Mouse (Mus musculus): ENCODE measurements at regions not wholly inside any gene's neighbourhood (a gene's known extent, or its start where the extent isn't known, plus 50 kb on each side); places are given as distances from the start of the nearest gene placed in this dataset.

DNA sequence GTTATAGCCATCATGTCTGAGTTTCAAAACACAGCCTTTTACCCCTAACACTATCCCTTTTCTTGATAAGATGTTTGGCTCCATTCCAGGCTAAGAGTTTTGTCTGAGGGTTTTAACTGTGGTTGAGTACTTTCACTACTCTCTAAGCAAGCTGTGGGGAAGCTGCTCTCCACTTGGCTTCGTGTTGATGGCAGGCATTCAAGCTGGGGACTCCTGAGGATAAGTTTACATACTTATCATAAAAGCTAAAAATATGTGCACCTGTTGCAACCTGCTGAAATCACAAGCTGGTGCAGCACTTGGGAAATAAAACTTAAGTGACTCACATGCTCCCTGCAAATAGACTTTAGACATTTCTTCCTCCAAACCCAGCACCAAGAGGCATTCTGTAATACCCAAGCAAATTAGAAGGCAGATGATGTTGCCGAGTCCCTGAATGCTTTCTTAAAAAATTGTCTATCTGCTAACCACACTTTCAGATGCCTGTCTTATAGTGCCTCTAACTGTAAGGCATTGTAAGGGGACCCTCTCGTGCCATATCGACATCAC, 169.3 kb downstream of the Lnpk start:
- no peak overlapping the region for H3K9ac ChIP-seq
- no peak overlapping the region for H3K27ac ChIP-seq
- no peak overlapping the region for H3K4me2 ChIP-seq
- no peaks in the 10 kb centered on the region for H3K9me3 ChIP-seq
- no peaks in the 10 kb centered on the region for H3K4me1 ChIP-seq
- no peaks in the 10 kb centered on the region for H3K36me3 ChIP-seq (replicated peaks)
- no peak overlapping the region for H3K4me3 ChIP-seq
- H3K27me3 ChIP-seq (replicated peaks) = no peaks in the 10 kb centered on the region
- no peak for ATAC-seq (replicated peaks)
- 72% methylated on average over 4 of the region's 4 CpGs for WGBS

DNA sequence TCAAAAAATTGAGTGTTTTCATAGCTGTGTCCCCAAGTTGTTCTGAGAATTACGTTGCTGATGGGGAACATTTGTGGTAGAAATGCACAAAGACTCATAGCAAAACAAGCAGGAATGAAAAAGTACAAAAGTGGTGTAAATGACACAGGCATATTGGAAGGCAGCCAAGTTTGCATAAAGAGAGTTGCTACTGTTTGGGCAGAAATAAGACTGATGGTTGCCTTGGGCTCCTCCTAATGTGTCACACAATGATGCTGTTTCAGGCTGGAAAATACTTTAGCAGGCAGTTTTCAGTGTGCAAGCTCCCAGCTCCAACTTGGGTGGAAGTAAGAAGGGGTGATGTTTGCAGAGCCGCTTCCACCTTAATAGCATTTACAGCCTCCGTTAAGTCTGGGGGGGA, 174.7 kb downstream of the Lnpk start:
- no peaks in the 10 kb centered on the region for H3K27me3 ChIP-seq (replicated peaks)
- H3K27ac ChIP-seq = no peak overlapping the region
- H3K9me3 ChIP-seq = no peaks in the 10 kb centered on the region
- H3K4me1 ChIP-seq = no peaks in the 10 kb centered on the region
- H3K4me3 ChIP-seq = no peak overlapping the region
- 41% methylated on average over 3 of the region's 3 CpGs for WGBS
- no peak overlapping the region for H3K4me2 ChIP-seq
- no peaks in the 10 kb centered on the region for H3K36me3 ChIP-seq (replicated peaks)
- H3K9ac ChIP-seq = no peak overlapping the region
- no peak for ATAC-seq (replicated peaks)

DNA sequence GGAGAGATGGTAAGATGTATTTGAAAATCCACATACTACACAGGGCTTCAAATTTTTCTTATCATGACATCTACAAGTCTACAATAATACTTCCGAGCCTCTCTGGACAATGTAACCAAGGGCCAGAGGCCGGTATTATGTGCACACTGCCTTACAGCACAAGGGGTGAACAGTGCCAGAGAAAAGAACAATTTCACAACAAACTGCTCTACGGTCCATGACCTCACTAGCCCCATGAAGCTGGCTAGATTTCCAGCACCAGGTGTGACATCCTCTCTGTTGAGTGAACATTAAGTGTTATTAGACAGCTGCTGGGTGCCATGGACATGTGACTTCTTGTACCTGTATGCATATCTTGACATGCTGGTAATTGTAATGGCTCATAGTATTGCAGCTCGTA, 188.2 kb downstream of the Lnpk start:
- Histone ChIP-seq H3K4me1 (no peaks in the 10 kb centered on the region), H3K4me2 (no peak overlapping the region), H3K9me3 (no peaks in the 10 kb centered on the region), H3K9ac (no peak overlapping the region), H3K4me3 (no peak overlapping the region), H3K27me3 (replicated peaks) (no peaks in the 10 kb centered on the region), H3K36me3 (replicated peaks) (no peaks in the 10 kb centered on the region), H3K27ac (no peak overlapping the region)
- ATAC-seq (replicated peaks) = no peak
- 94% methylated on average over 4 of the region's 4 CpGs for WGBS

DNA sequence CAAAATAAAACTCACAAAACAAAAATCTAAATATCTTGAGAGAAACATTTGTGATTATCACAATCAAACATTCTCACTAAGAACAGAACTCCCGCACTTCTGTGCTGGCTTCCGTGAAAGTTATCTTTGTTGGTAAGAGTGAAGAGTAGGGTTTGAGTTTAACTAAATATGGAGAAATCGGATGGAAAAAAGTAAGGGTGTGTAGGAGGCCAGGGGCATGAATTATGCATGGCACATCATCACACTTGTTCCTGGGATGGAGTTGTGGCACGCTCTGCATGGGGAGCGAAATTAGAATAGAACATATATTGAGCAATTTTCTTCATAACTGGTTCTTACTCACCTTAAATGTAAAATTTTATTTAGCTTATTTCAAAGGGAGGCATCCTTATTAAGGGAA, 191.2 kb downstream of the Lnpk start:
- Histone ChIP-seq H3K4me2 (no peak overlapping the region), H3K27ac (no peak overlapping the region), H3K4me1 (no peaks in the 10 kb centered on the region), H3K36me3 (replicated peaks) (no peaks in the 10 kb centered on the region), H3K4me3 (no peak overlapping the region), H3K9me3 (no peaks in the 10 kb centered on the region), H3K9ac (no peak overlapping the region), H3K27me3 (replicated peaks) (no peaks in the 10 kb centered on the region)
- no peak for ATAC-seq (replicated peaks)
- 76% methylated on average over 5 of the region's 5 CpGs for WGBS

DNA sequence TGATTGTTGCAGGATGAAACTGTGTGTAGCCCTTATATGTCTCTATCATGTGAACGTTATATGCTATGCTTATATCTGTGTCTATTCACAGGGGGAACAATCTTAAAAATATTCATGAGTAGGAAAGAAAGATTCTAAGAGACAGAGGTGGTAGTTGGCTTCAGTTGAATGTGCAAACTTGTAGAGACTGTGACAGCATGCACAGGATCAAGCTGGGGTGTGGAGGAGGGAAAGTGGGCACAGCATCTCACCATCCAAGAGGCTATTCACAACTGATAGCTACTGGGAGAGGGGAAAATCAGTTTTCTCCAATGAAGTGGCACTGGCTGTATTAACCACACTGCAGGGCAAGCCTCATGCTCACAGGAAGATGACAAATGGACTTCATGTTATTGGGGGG, 194.3 kb downstream of the Lnpk start:
- no peaks in the 10 kb centered on the region for H3K9me3 ChIP-seq
- no peak overlapping the region for H3K4me3 ChIP-seq
- H3K4me2 ChIP-seq = no peak overlapping the region
- H3K9ac ChIP-seq = no peak overlapping the region
- H3K36me3 ChIP-seq (replicated peaks) = no peaks in the 10 kb centered on the region
- ATAC-seq (replicated peaks) = no peak
- H3K4me1 ChIP-seq = no peaks in the 10 kb centered on the region
- no peaks in the 10 kb centered on the region for H3K27me3 ChIP-seq (replicated peaks)
- no peak overlapping the region for H3K27ac ChIP-seq
- whole genome bisulfite sequencing = 89% methylated on average over 1 of the region's 1 CpGs

DNA sequence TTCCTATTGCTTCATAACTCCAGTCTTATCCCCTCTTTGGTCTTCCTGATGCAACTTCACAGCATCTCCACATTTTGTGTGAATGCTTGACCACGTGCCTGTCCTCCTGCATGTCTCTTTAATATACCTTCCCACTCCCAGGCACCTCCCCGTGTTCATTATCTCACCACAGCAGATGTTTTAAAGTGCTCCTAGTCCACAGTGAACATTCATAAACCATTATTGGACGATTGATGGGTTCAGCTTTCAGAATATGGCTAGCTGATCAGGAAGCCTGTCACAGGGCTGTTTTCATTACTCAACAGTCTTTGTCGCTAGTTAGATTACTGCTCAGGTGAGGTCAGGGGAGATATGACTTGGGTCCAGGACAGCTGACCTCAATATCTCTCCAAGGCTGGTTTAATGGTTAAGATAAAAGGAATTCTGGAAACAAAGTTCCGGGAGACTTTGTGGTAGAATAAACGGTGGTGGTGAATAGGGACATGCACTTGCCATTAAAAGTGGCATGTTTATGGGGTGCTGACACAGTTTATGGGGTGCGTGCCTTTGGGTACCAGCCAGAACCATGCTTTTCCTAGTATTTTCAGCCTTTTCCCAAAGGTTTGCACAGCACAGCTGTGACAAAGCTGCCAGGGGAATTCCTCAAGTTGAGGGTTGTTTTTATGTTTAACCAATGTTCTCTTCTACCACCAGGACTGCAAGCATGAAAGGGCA, 198.5 kb downstream of the Lnpk start:
- H3K27ac ChIP-seq = no peak overlapping the region
- no peaks in the 10 kb centered on the region for H3K27me3 ChIP-seq (replicated peaks)
- no peaks in the 10 kb centered on the region for H3K9me3 ChIP-seq
- no peak overlapping the region for H3K4me2 ChIP-seq
- H3K36me3 ChIP-seq (replicated peaks) = no peaks in the 10 kb centered on the region
- no peak overlapping the region for H3K9ac ChIP-seq
- no peak overlapping the region for H3K4me3 ChIP-seq
- WGBS = 86% methylated on average over 7 of the region's 7 CpGs
- no peak for ATAC-seq (replicated peaks)
- H3K4me1 ChIP-seq = no peaks in the 10 kb centered on the region

DNA sequence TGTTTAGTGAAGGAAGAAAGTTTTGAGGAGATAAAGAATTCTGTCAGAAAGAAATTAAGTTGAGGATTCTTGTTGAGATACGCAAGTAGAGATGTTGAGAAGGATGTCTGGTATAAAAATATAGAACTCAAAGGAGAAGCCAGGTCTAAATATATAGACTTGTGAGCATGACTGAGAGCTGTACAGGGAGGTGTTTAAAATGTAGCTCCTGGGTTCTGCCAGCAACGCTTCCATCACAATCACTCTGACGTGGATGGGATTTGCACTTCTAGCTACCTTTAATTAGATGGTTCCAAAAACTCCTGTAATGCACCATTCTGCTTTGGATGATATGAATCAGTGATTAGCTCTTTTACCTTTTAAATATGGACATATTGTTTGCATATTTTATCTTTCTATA, 200.5 kb downstream of the Lnpk start:
- Histone ChIP-seq H3K9ac (no peak overlapping the region), H3K4me3 (no peak overlapping the region), H3K27ac (no peak overlapping the region), H3K27me3 (replicated peaks) (no peaks in the 10 kb centered on the region), H3K36me3 (replicated peaks) (no peaks in the 10 kb centered on the region), H3K4me1 (no peaks in the 10 kb centered on the region), H3K4me2 (no peak overlapping the region), H3K9me3 (no peaks in the 10 kb centered on the region)
- WGBS = 98% methylated on average over 3 of the region's 3 CpGs
- no peak for ATAC-seq (replicated peaks)

DNA sequence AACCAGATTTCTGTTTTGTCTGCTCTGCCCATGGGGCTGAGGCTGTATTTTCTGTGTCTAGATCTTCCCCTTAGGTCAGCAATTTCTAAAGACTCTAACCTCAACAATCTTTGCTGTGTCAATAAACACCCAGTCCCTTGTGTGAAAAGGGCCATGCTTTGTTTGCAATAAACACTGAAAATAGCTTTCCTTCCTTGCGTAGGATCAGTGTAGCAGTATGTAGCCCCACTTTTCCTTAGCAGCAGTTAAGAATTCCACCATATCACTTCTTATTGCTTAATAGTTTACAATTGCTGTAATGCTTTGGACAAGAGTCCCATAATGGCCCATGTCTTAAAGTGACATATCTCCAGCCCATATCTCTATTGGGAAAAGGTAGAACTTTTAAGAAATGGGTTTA, 205.3 kb downstream of the Lnpk start:
- Histone ChIP-seq H3K4me1 (no peaks in the 10 kb centered on the region), H3K4me3 (no peak overlapping the region), H3K27me3 (replicated peaks) (no peaks in the 10 kb centered on the region), H3K36me3 (replicated peaks) (no peaks in the 10 kb centered on the region), H3K9ac (no peak overlapping the region), H3K27ac (no peak overlapping the region), H3K4me2 (no peak overlapping the region), H3K9me3 (no peaks in the 10 kb centered on the region)
- 79% methylated on average over 1 of the region's 1 CpGs for WGBS
- no peak for ATAC-seq (replicated peaks)

DNA sequence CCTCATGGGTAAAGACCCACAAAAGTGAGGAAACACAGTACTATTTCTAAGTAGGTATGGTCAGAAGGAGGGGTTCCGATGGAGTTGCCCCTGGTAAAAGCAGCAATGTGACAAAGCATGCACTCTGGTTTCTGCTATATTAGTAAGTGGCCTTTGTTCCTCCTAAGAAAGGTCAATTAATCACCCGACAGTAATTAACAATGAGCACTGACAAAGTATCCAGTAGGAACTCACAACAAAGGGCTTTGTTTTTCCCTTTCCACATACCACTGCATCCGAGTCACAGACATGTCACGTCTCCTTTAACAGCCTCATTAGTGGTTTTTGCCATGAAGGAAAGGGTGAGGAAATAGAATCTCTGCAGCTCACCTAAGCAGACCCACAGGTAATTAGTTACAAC, 206.2 kb downstream of the Lnpk start:
- H3K36me3 ChIP-seq (replicated peaks) = no peaks in the 10 kb centered on the region
- H3K27me3 ChIP-seq (replicated peaks) = no peaks in the 10 kb centered on the region
- no peak for ATAC-seq (replicated peaks)
- no peak overlapping the region for H3K27ac ChIP-seq
- H3K4me3 ChIP-seq = no peak overlapping the region
- H3K4me1 ChIP-seq = no peaks in the 10 kb centered on the region
- H3K9ac ChIP-seq = no peak overlapping the region
- H3K9me3 ChIP-seq = no peaks in the 10 kb centered on the region
- no peak overlapping the region for H3K4me2 ChIP-seq
- 68% methylated on average over 4 of the region's 4 CpGs for WGBS

DNA sequence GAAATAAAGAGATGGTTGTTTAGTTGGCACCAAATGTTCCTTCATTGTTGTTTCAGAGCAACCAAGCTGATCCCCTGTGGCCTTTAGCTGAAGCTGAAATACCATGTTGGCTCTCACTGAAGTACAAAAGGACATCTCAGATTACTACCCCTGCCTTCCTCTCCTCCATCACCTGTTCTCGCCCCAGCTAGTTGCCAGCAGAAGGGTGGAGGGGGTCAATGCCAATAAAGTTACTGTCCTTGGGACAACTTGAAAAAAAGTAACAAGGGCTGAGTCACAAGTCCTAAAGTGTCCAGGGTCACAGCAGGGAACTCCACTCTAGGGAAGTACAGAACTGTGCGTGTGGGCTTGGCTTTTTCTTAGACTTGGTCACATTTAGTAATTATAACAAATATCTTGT, 216.0 kb downstream of the Lnpk start:
- Histone ChIP-seq H3K4me3 (no peak overlapping the region), H3K9ac (no peak overlapping the region), H3K4me2 (no peak overlapping the region), H3K9me3 (no peaks in the 10 kb centered on the region), H3K4me1 (no peaks in the 10 kb centered on the region), H3K27ac (no peak overlapping the region), H3K36me3 (replicated peaks) (no peaks in the 10 kb centered on the region), H3K27me3 (replicated peaks) (no peaks in the 10 kb centered on the region)
- 93% methylated on average over 2 of the region's 2 CpGs for WGBS
- ATAC-seq (replicated peaks) = no peak

DNA sequence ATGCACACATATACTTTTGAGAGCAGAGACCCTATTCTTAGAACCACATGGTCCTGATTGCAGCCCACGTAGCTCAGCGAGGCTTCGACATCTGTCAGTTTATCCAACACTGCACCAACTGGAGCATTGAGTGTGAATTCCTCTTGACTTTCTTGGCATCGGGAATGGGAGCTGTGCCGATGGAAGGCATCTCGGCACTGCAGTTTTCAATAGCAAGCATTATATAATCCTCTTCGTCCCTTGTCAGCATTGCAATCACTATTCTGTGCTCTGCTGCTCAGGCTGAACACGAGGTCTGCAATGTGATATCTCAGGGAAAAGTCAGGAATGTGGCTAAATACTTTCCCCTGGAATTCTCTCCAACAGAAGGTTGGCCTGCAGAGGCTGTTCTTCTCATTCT, 224.6 kb downstream of the Lnpk start:
- Histone ChIP-seq H3K9ac (no peak overlapping the region), H3K9me3 (no peaks in the 10 kb centered on the region), H3K4me3 (no peak overlapping the region), H3K4me1 (no peaks in the 10 kb centered on the region), H3K27me3 (replicated peaks) (no peaks in the 10 kb centered on the region), H3K4me2 (no peak overlapping the region), H3K36me3 (replicated peaks) (no peaks in the 10 kb centered on the region), H3K27ac (no peak overlapping the region)
- 72% methylated on average over 8 of the region's 8 CpGs for WGBS
- no peak for ATAC-seq (replicated peaks)

DNA sequence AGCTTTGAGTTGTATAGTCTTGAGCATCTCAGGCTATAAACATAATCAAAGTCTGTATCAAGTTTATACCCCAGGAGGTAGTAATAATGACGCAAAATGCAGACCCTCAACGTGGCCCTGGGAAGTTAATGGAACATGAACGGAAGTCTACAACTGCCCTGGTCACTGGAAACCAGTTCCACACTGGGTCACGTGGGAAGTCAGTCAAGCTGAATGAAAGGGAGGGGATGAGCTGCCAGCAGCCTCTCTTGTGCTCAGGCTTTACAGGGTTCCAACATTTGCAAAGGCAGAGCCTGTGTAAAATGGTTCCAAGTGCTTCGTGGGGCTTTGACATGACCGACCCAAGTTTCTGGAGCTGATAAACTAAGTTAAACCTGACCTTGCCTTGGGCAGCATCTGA, 229.4 kb downstream of the Lnpk start:
- Histone ChIP-seq H3K9ac (no peak overlapping the region), H3K4me2 (no peak overlapping the region), H3K27me3 (replicated peaks) (no peaks in the 10 kb centered on the region), H3K4me1 (no peaks in the 10 kb centered on the region), H3K9me3 (no peaks in the 10 kb centered on the region), H3K4me3 (no peak overlapping the region), H3K27ac (no peak overlapping the region), H3K36me3 (replicated peaks) (no peaks in the 10 kb centered on the region)
- no peak for ATAC-seq (replicated peaks)
- WGBS = 73% methylated on average over 6 of the region's 6 CpGs

DNA sequence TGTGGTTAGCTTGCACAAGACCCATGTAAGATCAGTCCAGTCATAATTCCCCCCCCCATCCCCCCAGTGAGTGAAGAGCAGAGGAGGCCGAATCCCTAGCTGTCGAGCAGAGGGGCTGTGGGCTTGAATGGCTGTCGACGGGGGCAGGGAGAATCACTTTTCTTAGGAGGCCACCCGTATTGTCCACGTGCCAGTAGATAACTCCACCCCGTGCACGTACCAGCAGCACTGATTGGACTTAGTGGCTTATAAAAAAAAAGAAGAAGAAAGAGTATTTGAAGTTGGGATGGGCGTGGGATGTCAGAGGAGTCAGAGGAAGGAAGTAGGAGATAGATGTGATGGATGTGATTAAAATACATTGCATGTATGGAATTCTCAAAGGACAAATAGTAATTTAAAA, 272.9 kb downstream of the Lnpk start:
- Histone ChIP-seq H3K36me3 (replicated peaks) (no peaks in the 10 kb centered on the region), H3K9ac (no peak overlapping the region), H3K4me3 (no peak overlapping the region), H3K4me1 (no peaks in the 10 kb centered on the region), H3K27ac (no peak overlapping the region), H3K27me3 (replicated peaks) (no peaks in the 10 kb centered on the region), H3K4me2 (no peak overlapping the region), H3K9me3 (no peaks in the 10 kb centered on the region)
- WGBS = 85% methylated on average over 9 of the region's 9 CpGs
- no peak for ATAC-seq (replicated peaks)
